Comparison of ENCODE assay signal across 17 mouse cellular contexts in genomic region chr17:5992866-5993580, GRCm38 (mm10). TPM values are rescaled to one million over a fixed set of nuclear protein-coding genes. Genes with fewer than 3 reads are reported as not detected.
DNase-seq lines count a peak whose midpoint lies in the region; ATAC-seq and TF ChIP-seq lines count a peak whose summit lies in the region.
"Had no signal": no experiment of that assay in that cellular context is flagged by ENCODE, and none has a peak within 500 bp of the region (broad histone marks: within the 10 kb centered on the region; RNA-seq: fewer than 3 reads in every experiment).

No protein-coding gene starts in this region.

- no peak for TF ChIP-seq CTCF in C2C12 (IDR thresholded peaks at IDR 0.05; ENCODE audit: control insufficient read depth, insufficient read depth, insufficient read length)

- no peak for DNase-seq in kidney, postnatal 14 days
- DNase-seq in MN1 (ENCODE audit: low spot score): peak; percentile 54
- no peak for DNase-seq in right cerebral cortex, adult 18-20 months
- DNase-seq in layer of hippocampus, postnatal 14 days (ENCODE audit: low spot score in 2 of 2): no peak
- DNase-seq: cerebellum, postnatal 36 days; gastrocnemius, postnatal 36 days; kidney, adult 9 months; lung, postnatal 14 days had no signal

- no peaks in the 10 kb centered on the region for H3K36me3 ChIP-seq in kidney, embryonic 14.5 days (ENCODE audit: control insufficient read depth, insufficient read depth, low read length)
- H3K36me3 ChIP-seq in C2C12 (ENCODE audit: control insufficient read depth, insufficient read depth): peaks cover 55% of the 10 kb centered on the region
- H3K36me3 ChIP-seq: heart, embryonic 15.5 days; hindbrain, embryonic 15.5 days; midbrain, embryonic 10.5 days had no signal

- H3K9ac ChIP-seq in kidney, embryonic 14.5 days (ENCODE audit: low read depth, low read length): no peak overlapping the region
- H3K9ac ChIP-seq: heart, embryonic 15.5 days; hindbrain, embryonic 15.5 days; liver, embryonic 14.5 days had no signal

- WGBS in kidney, embryonic 14.5 days: 68% methylated on average over 5 of the region's 5 CpGs

- ATAC-seq in kidney, embryonic 14.5 days (ENCODE audit: low FRiP score, low TSS enrichment): peak; percentile 26; the same call in 1 of the 2 replicates
- peak; percentile 23; the same call in 1 of the 2 replicates for ATAC-seq in megakaryocyte progenitor cell, adult 5-6 weeks (replicated peaks; ENCODE audit: poor library complexity)

- H3K4me2 ChIP-seq in kidney, embryonic 14.5 days (replicated peaks; ENCODE audit: low read depth, low read length): no peak overlapping the region
- H3K4me2 ChIP-seq: heart, embryonic 15.5 days; hindbrain, embryonic 15.5 days had no signal

- no peak overlapping the region for H3K27ac ChIP-seq in kidney, embryonic 14.5 days (ENCODE audit: low read depth, low read length)
- H3K27ac ChIP-seq: hindbrain, embryonic 15.5 days; layer of hippocampus, adult 2 months; left cerebral cortex, adult 2 months; liver, embryonic 14.5 days; midbrain, embryonic 10.5 days had no signal

- H3K4me3 ChIP-seq in kidney, embryonic 14.5 days (ENCODE audit: low read length): no peak overlapping the region
- no peak overlapping the region for H3K4me3 ChIP-seq in C2C12 (ENCODE audit: insufficient read depth, poor library complexity, severe bottlenecking)
- H3K4me3 ChIP-seq: heart, embryonic 15.5 days; hindbrain, embryonic 15.5 days; layer of hippocampus, adult 2 months; left cerebral cortex, adult 2 months; midbrain, embryonic 10.5 days had no signal

- H3K9me3 ChIP-seq in kidney, embryonic 14.5 days (ENCODE audit: control insufficient read depth, low read length): no peaks in the 10 kb centered on the region
- H3K9me3 ChIP-seq: heart, embryonic 15.5 days; hindbrain, embryonic 15.5 days; midbrain, embryonic 10.5 days had no signal

- peaks cover 77% of the 10 kb centered on the region for H3K79me2 ChIP-seq in C2C12 (ENCODE audit: control insufficient read depth, insufficient read depth)

- no peaks in the 10 kb centered on the region for H3K27me3 ChIP-seq in kidney, embryonic 14.5 days (ENCODE audit: control insufficient read depth, insufficient read depth, low read length)
- H3K27me3 ChIP-seq in C2C12 (ENCODE audit: control insufficient read depth, insufficient read depth, insufficient read length): no peaks in the 10 kb centered on the region
- H3K27me3 ChIP-seq: heart, embryonic 15.5 days; hindbrain, embryonic 15.5 days had no signal

- no peak overlapping the region for H3ac ChIP-seq in C2C12 (ENCODE audit: control insufficient read depth, insufficient read length, low read depth)

- H3K79me3 ChIP-seq in C2C12 (ENCODE audit: low read depth): peaks cover 39% of the 10 kb centered on the region

- H3K4me1 ChIP-seq in kidney, embryonic 14.5 days (ENCODE audit: control insufficient read depth, insufficient read depth, low read length): peaks cover 3% of the 10 kb centered on the region

TF ChIP-seq in C2C12, 6 proteins besides CTCF, POLR2A, EP300 and RAD21:
- TF ChIP-seq CEBPB (IDR thresholded peaks at IDR 0.05; ENCODE audit: low read depth) (peak; percentile 69), MYOG (IDR thresholded peaks at IDR 0.05; ENCODE audit: control insufficient read depth, extremely low read depth, insufficient read length) (no peak)

RNA-seq across cellular contexts. Expression of gene Synj2, which starts 51.9 kb away (rescaled TPM):
- 2.9 and 4.3 TPM in 2 replicates for polyA plus RNA-seq in kidney, embryonic 14.5 days (2014; fragmentation: Nextera tagmentation; extraction: Ambion mirVana)
- 30.9 TPM for polyA plus RNA-seq in C2C12 (2012; fragmentation: generic; extraction: Trizol)
- total RNA-seq in megakaryocyte progenitor cell, adult 5-6 weeks (2015): 7.5 and 8.3 TPM in 2 replicates
- total RNA-seq in megakaryocyte progenitor cell, adult 5-6 weeks (2017): 9.8 and 11.0 TPM in 2 replicates
- 10 to 100 TPM; 47.4 to 52.1 TPM for total RNA-seq in layer of hippocampus, postnatal 14 days (2021)

Comparison
In these comparisons a context has a peak if more than half of its experiments do, and no peak if none do; other contexts are left out.
1. RNA of gene Synj2, which starts 51.9 kb away (total RNA-seq): 47.4 to 52.1 TPM in layer of hippocampus, postnatal 14 days; 7.5 to 11.0 TPM in megakaryocyte progenitor cell, adult 5-6 weeks; every median in the first group is over 4 times any median in the second.